Mouse (Mus musculus) myocyte (in vitro differentiated cells): ENCODE results near the gene Ctse.

Experiments
- CEBPB ChIP-seq: IDR thresholded peaks from 2 replicates; pipeline ENCODE4 v1.6.1; 2011; ENCODE audit warnings: mild to moderate bottlenecking, moderate library complexity; ENCODE audit not compliant: poor library complexity, insufficient read depth, severe bottlenecking
- E2F4 ChIP-seq: IDR thresholded peaks from one replicate; pipeline ENCODE4 v1.6.1; 2011; ENCODE audit warnings: mild to moderate bottlenecking, control low read depth, moderate library complexity; ENCODE audit not compliant: insufficient read depth
- MAX ChIP-seq: IDR thresholded peaks from one replicate; pipeline ENCODE4 v1.6.1; 2011; ENCODE audit warnings: low read depth, mild to moderate bottlenecking, control low read depth
- MYOD1 ChIP-seq, 3 experiments: IDR thresholded peaks; one replicate each; pipeline ENCODE4 v1.6.1; 2011; ENCODE audit warnings: control low read depth in 2 of 3, low read depth in 2 of 3, mild to moderate bottlenecking in 2 of 3, moderate library complexity in 1 of 3; ENCODE audit not compliant: insufficient read length in 2 of 3, control insufficient read depth in 1 of 3
- MYOG ChIP-seq, 3 experiments: IDR thresholded peaks; one replicate each; pipeline ENCODE4 v1.6.1; 2011; ENCODE audit warnings: control low read depth in 2 of 3, low read depth in 2 of 3, mild to moderate bottlenecking in 2 of 3; ENCODE audit not compliant: insufficient read length in 2 of 3, control insufficient read depth in 1 of 3, insufficient read depth in 1 of 3
- POLR2A ChIP-seq: IDR thresholded peaks from one replicate; pipeline ENCODE4 v1.6.1; 2011; ENCODE audit warnings: low read depth, mild to moderate bottlenecking, control low read depth, moderate library complexity; ENCODE audit not compliant: insufficient read length
- POLR2AphosphoS2 ChIP-seq: IDR thresholded peaks from one replicate; pipeline ENCODE4 v1.6.1; 2011; ENCODE audit warnings: low read depth, control low read depth; ENCODE audit not compliant: insufficient read length
- REST ChIP-seq: IDR thresholded peaks from one replicate; pipeline ENCODE4 v1.6.1; 2011; ENCODE audit warnings: mild to moderate bottlenecking, control low read depth, moderate library complexity; ENCODE audit not compliant: insufficient read depth, insufficient read length
- SRF ChIP-seq: IDR thresholded peaks from one replicate; pipeline ENCODE4 v1.6.1; 2011; ENCODE audit warnings: low read depth; ENCODE audit not compliant: control insufficient read depth, insufficient read length
- TCF12 ChIP-seq: IDR thresholded peaks from one replicate; pipeline ENCODE4 v1.6.1; 2011; ENCODE audit warnings: mild to moderate bottlenecking, control low read depth; ENCODE audit not compliant: poor library complexity, insufficient read depth, severe bottlenecking
- TCF3 ChIP-seq: IDR thresholded peaks from one replicate; pipeline ENCODE4 v1.6.1; 2011; ENCODE audit warnings: low read depth, control low read depth; ENCODE audit not compliant: insufficient read length
- USF1 ChIP-seq: IDR thresholded peaks from one replicate; pipeline ENCODE4 v1.6.1; 2011; ENCODE audit warnings: low read depth, mild to moderate bottlenecking, control low read depth, moderate library complexity

GRCm38 (mm10) chr1:131689016-131689415 lies 50.9 kb downstream of the Ctse start:
- TF ChIP-seq POLR2A (no peak), REST (no peak), TCF12 (no peak), E2F4 (no peak), POLR2AphosphoS2 (no peak), MYOG (IDR thresholded peaks at IDR 0.05; ENCODE audit: control insufficient read depth in 1 of 3, insufficient read depth in 1 of 3, insufficient read length in 2 of 3, low read depth in 2 of 3) (no peak), USF1 (no peak), MAX (no peak), SRF (no peak), MYOD1 (IDR thresholded peaks at IDR 0.05; ENCODE audit: control insufficient read depth in 1 of 3, insufficient read length in 2 of 3, low read depth in 2 of 3) (no peak), CEBPB (no peak), TCF3 (no peak)
